Mouse (Mus musculus): ENCODE data around the gene Osbpl2. TPM values are rescaled to one million over a fixed set of nuclear protein-coding genes. Genes with fewer than 3 reads are reported as not detected.

Osbpl2 gene
- polyA plus RNA-seq, 2 experiments: 4.4 to 7.9 TPM

GRCm38 (mm10) chr2:180202263-180202662, 83.2 kb downstream of the Osbpl2 start:
- Histone ChIP-seq H3K36me3 (replicated peaks; ENCODE audit: control insufficient read depth, insufficient read depth, low read depth) (no peaks in the 10 kb centered on the region), H3K27ac (no peak overlapping the region), H3K9ac (replicated peaks) (no peak overlapping the region), H3K9me3 (ENCODE audit: control insufficient read depth, low read length) (no peaks in the 10 kb centered on the region), H3K27me3 (ENCODE audit: control insufficient read depth, insufficient read depth, low read length) (no peaks in the 10 kb centered on the region), H3K4me2 (ENCODE audit: low read depth) (no peak overlapping the region), H3K4me3 (ENCODE audit: insufficient read depth in 1 of 2, low read depth in 2 of 2, low read length in 2 of 2) (no peak overlapping the region), H3K4me1 (replicated peaks; ENCODE audit: control insufficient read depth in 2 of 2, insufficient read depth in 2 of 2, low read length in 1 of 2) (no peaks in the 10 kb centered on the region)
- WGBS (ENCODE audit: insufficient replicate concordance): 78% methylated on average over 14 of the region's 14 CpGs
- no peak for ATAC-seq (ENCODE audit: insufficient read depth)
- TF ChIP-seq CTCF (IDR thresholded peaks at IDR 0.05; ENCODE audit: low read depth) (no peak), EP300 (IDR thresholded peaks at IDR 0.05; ENCODE audit: low read depth) (no peak)
- DNase-seq (ENCODE audit: low read depth in 3 of 3, low spot score in 3 of 3): no peak

GRCm38 (mm10) chr2:180202805-180203204, 83.7 kb downstream of the Osbpl2 start:
- Histone ChIP-seq H3K27me3 (ENCODE audit: control insufficient read depth, insufficient read depth, low read length) (no peaks in the 10 kb centered on the region), H3K27ac (no peak overlapping the region), H3K9me3 (ENCODE audit: control insufficient read depth, low read length) (no peaks in the 10 kb centered on the region), H3K36me3 (replicated peaks; ENCODE audit: control insufficient read depth, insufficient read depth, low read depth) (no peaks in the 10 kb centered on the region), H3K4me2 (ENCODE audit: low read depth) (no peak overlapping the region), H3K4me1 (replicated peaks; ENCODE audit: control insufficient read depth in 2 of 2, insufficient read depth in 2 of 2, low read length in 1 of 2) (no peaks in the 10 kb centered on the region), H3K9ac (replicated peaks) (no peak overlapping the region), H3K4me3 (ENCODE audit: insufficient read depth in 1 of 2, low read depth in 2 of 2, low read length in 2 of 2) (no peak overlapping the region)
- WGBS (ENCODE audit: insufficient replicate concordance): 40% methylated on average over 10 of the region's 10 CpGs
- ATAC-seq (ENCODE audit: insufficient read depth): no peak
- no peak for DNase-seq (ENCODE audit: low read depth in 3 of 3, low spot score in 3 of 3)
- no peak for TF ChIP-seq CTCF (IDR thresholded peaks at IDR 0.05; ENCODE audit: low read depth)

- no peaks in the 10 kb centered on the region for H3K27me3 ChIP-seq (ENCODE audit: control insufficient read depth, insufficient read depth, low read length)
- H3K36me3 ChIP-seq (replicated peaks; ENCODE audit: control insufficient read depth, insufficient read depth, low read depth): no peaks in the 10 kb centered on the region
- DNase-seq (ENCODE audit: low read depth in 3 of 3, low spot score in 3 of 3) (no peak), ATAC-seq (ENCODE audit: insufficient read depth) (no peak)
- H3K4me2 ChIP-seq (ENCODE audit: low read depth): no peak overlapping the region
- no peaks in the 10 kb centered on the region for H3K4me1 ChIP-seq (replicated peaks; ENCODE audit: control insufficient read depth in 2 of 2, insufficient read depth in 2 of 2, low read length in 1 of 2)
- no peaks in the 10 kb centered on the region for H3K9me3 ChIP-seq (ENCODE audit: control insufficient read depth, low read length)
- no peak overlapping the region for H3K9ac ChIP-seq (replicated peaks)
- H3K4me3 ChIP-seq (ENCODE audit: insufficient read depth in 1 of 2, low read depth in 2 of 2, low read length in 2 of 2): no peak overlapping the region
- no peak overlapping the region for H3K27ac ChIP-seq
- TF ChIP-seq EP300 (IDR thresholded peaks at IDR 0.05; ENCODE audit: low read depth) (no peak), CTCF (IDR thresholded peaks at IDR 0.05; ENCODE audit: low read depth) (no peak)
- WGBS (ENCODE audit: insufficient replicate concordance): 73% methylated on average over 9 of the region's 9 CpGs
Observed at GRCm38 (mm10) chr2:180204501-180204900, 85.4 kb downstream of the Osbpl2 start.

- Histone ChIP-seq H3K4me2 (ENCODE audit: low read depth) (no peak overlapping the region), H3K36me3 (replicated peaks; ENCODE audit: control insufficient read depth, insufficient read depth, low read depth) (no peaks in the 10 kb centered on the region), H3K27me3 (ENCODE audit: control insufficient read depth, insufficient read depth, low read length) (no peaks in the 10 kb centered on the region), H3K4me1 (replicated peaks; ENCODE audit: control insufficient read depth in 2 of 2, insufficient read depth in 2 of 2, low read length in 1 of 2) (no peaks in the 10 kb centered on the region), H3K4me3 (ENCODE audit: insufficient read depth in 1 of 2, low read depth in 2 of 2, low read length in 2 of 2) (no peak overlapping the region), H3K9ac (replicated peaks) (no peak overlapping the region), H3K9me3 (ENCODE audit: control insufficient read depth, low read length) (no peaks in the 10 kb centered on the region), H3K27ac (no peak overlapping the region)
- TF ChIP-seq CTCF (IDR thresholded peaks at IDR 0.05; ENCODE audit: low read depth) (no peak), EP300 (IDR thresholded peaks at IDR 0.05; ENCODE audit: low read depth) (no peak)
- DNase-seq (ENCODE audit: low read depth in 3 of 3, low spot score in 3 of 3) (no peak), ATAC-seq (ENCODE audit: insufficient read depth) (no peak)
- WGBS (ENCODE audit: insufficient replicate concordance): 73% methylated on average over 12 of the region's 12 CpGs
Observed at GRCm38 (mm10) chr2:180205083-180205955, 86.2 kb downstream of the Osbpl2 start.

- no peaks in the 10 kb centered on the region for H3K36me3 ChIP-seq (replicated peaks; ENCODE audit: control insufficient read depth, insufficient read depth, low read depth)
- DNase-seq (ENCODE audit: low read depth in 3 of 3, low spot score in 3 of 3) (no peak), ATAC-seq (ENCODE audit: insufficient read depth) (no peak)
- no peaks in the 10 kb centered on the region for H3K27me3 ChIP-seq (ENCODE audit: control insufficient read depth, insufficient read depth, low read length)
- H3K4me1 ChIP-seq (replicated peaks; ENCODE audit: control insufficient read depth in 2 of 2, insufficient read depth in 2 of 2, low read length in 1 of 2): no peaks in the 10 kb centered on the region
- no peak overlapping the region for H3K4me3 ChIP-seq (ENCODE audit: insufficient read depth in 1 of 2, low read depth in 2 of 2, low read length in 2 of 2)
- no peak overlapping the region for H3K27ac ChIP-seq
- H3K9me3 ChIP-seq (ENCODE audit: control insufficient read depth, low read length): no peaks in the 10 kb centered on the region
- H3K9ac ChIP-seq (replicated peaks): no peak overlapping the region
- WGBS (ENCODE audit: insufficient replicate concordance): 76% methylated on average over 2 of the region's 2 CpGs
- TF ChIP-seq EP300 (IDR thresholded peaks at IDR 0.05; ENCODE audit: low read depth) (no peak), CTCF (IDR thresholded peaks at IDR 0.05; ENCODE audit: low read depth) (no peak)
- no peak overlapping the region for H3K4me2 ChIP-seq (ENCODE audit: low read depth)
Observed at GRCm38 (mm10) chr2:180205956-180206280, 86.8 kb downstream of the Osbpl2 start.
